Mouse (Mus musculus): ENCODE measurements around the gene Cd109. TPM values are rescaled to one million over a fixed set of nuclear protein-coding genes. Genes with fewer than 3 reads are reported as not detected.

The Cd109 gene
- polyA plus RNA-seq, 1 experiment: 5.3 TPM

DNA sequence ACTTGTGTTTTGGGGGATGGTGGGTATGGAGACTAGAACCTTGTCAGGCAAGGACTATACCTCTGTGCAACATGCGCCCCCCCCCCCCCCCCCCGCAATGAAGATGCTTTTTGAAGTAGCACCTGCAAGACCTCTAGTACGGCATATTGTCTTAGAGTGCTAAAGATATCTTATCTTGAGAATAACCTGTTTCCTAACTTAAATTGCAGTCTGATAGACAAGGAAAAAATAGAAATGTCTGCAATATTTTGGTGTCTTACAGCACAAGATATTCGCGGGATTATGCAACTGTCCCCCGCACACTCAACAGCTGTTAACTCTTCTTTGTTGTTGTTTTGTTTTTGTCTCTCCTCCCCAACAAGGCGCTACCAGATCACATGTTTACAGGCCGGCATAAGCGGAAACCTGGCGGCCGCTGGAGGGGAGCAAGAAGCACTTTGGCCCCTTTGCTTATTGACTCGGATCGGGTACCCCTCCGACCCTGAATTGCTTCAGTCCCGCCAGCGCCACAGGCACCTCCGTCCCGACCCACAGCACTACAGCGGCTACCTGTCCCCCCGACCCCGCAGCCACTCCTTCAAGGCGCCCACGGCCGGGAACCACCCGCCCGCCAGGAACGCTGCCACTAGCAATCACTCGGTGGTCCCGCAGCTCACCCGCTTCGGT is 28.0 kb upstream of the Cd109 start:
- H3ac ChIP-seq (ENCODE audit: control insufficient read depth, insufficient read length): peak overlapping the region; percentile 58
- H3K27me3 ChIP-seq (ENCODE audit: control insufficient read depth, insufficient read depth, insufficient read length): no peaks in the 10 kb centered on the region
- no peaks in the 10 kb centered on the region for H3K79me2 ChIP-seq (ENCODE audit: control insufficient read depth, insufficient read depth)
- TF ChIP-seq CEBPB (IDR thresholded peaks at IDR 0.05; ENCODE audit: insufficient read depth, poor library complexity, severe bottlenecking) (peak; percentile 48; the same call in 1 of the 2 replicates), E2F4 (IDR thresholded peaks at IDR 0.05; ENCODE audit: insufficient read depth) (no peak)
- no peaks in the 10 kb centered on the region for H3K36me3 ChIP-seq (ENCODE audit: control insufficient read depth, insufficient read depth)
- peak overlapping the region; percentile 38 for H3K4me3 ChIP-seq
- peak overlapping the region; percentile 85 for H3K4me2 ChIP-seq (ENCODE audit: low read depth)

DNA sequence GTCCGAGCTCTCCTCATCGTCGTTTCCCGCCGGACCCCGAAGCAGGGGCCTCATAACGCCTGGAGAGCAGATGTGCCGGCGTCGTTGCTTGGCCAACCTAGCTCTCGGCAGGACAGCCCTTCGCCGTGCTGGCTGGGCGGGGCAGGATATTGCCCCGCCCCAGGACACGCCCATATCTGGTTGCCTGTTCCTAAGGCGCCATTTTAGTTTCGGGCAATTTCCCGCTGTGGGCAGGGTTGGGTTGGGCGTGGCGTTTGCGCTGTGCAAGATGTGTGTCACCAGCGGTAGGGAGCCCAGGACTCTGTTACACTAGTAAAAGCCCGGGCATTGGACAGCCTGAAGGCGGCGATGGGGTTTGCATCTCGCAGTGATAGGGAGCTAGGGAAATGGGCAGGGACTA is 27.4 kb upstream of the Cd109 start, which contains the start of gene Slc17a5:
Gene Slc17a5, minus strand, starts transcription at position 128 of the 400 bp plus-strand sequence.
- Histone ChIP-seq H3K79me2 (ENCODE audit: control insufficient read depth, insufficient read depth) (no peaks in the 10 kb centered on the region), H3ac (ENCODE audit: control insufficient read depth, insufficient read length) (peak within 1 kb of the TSS; percentile 58), H3K4me2 (ENCODE audit: low read depth) (peak within 1 kb of the TSS; percentile 86), H3K4me3 (peak within 1 kb of the TSS; percentile 38), H3K27me3 (ENCODE audit: control insufficient read depth, insufficient read depth, insufficient read length) (no peaks in the 10 kb centered on the region), H3K36me3 (ENCODE audit: control insufficient read depth, insufficient read depth) (no peaks in the 10 kb centered on the region)
- TF ChIP-seq POLR2AphosphoS2 (IDR thresholded peaks at IDR 0.05; ENCODE audit: insufficient read length, low read depth) (peak; percentile 83), CEBPB (IDR thresholded peaks at IDR 0.05; ENCODE audit: insufficient read depth, poor library complexity, severe bottlenecking) (no peak), POLR2A (IDR thresholded peaks at IDR 0.05; ENCODE audit: insufficient read length, low read depth) (peak; percentile 78), TCF3 (IDR thresholded peaks at IDR 0.05; ENCODE audit: insufficient read length, low read depth) (no peak), MYOD1 (IDR thresholded peaks at IDR 0.05; ENCODE audit: control insufficient read depth in 1 of 3, insufficient read length in 2 of 3, low read depth in 2 of 3) (peak in 1 of 3 experiments; percentile 33), MYOG (IDR thresholded peaks at IDR 0.05; ENCODE audit: control insufficient read depth in 1 of 3, insufficient read depth in 1 of 3, insufficient read length in 2 of 3, low read depth in 2 of 3) (peak in 1 of 3 experiments; percentile 41)

DNA sequence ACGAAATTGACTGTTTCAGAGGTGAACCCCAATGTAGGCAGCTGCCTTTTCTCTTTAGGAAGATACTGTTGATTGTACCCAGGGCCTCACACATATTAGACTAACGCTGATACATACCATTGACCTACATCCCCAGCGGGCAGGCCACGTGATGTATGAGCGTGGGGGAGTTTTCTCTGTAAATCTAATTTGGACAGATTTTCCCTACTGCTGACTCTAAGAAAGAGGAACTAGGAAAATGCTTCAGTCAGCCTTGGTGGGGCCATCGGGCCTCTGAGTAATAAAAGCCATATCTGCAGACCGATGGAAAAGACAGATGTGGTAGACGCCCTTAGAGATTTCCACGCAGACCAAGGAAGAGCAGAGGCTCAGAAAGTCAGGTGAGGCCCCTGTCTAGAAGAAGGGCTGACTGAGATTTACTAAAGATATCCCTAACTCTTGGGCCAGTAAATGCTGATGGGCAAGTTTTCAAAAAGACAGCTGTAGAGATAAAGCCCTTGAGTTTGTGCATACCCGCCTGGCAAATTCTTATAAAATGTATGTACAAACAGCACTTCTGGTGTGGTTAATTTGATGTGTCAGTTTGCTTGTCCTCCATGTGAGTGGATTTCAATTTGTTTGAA is 26.8 kb upstream of the Cd109 start:
- Histone ChIP-seq H3K36me3 (ENCODE audit: control insufficient read depth, insufficient read depth) (no peaks in the 10 kb centered on the region), H3K4me3 (peak overlapping the region; percentile 38), H3K4me2 (ENCODE audit: low read depth) (peak overlapping the region; percentile 86), H3K79me2 (ENCODE audit: control insufficient read depth, insufficient read depth) (no peaks in the 10 kb centered on the region), H3K27me3 (ENCODE audit: control insufficient read depth, insufficient read depth, insufficient read length) (no peaks in the 10 kb centered on the region), H3ac (ENCODE audit: control insufficient read depth, insufficient read length) (peak overlapping the region; percentile 58)
- no peak for TF ChIP-seq TCF3 (IDR thresholded peaks at IDR 0.05; ENCODE audit: insufficient read length, low read depth)
- TF ChIP-seq TCF12 (IDR thresholded peaks at IDR 0.05; ENCODE audit: insufficient read depth, poor library complexity, severe bottlenecking): no peak
- no peak for TF ChIP-seq MAX (IDR thresholded peaks at IDR 0.05; ENCODE audit: low read depth)
- TF ChIP-seq SRF (IDR thresholded peaks at IDR 0.05; ENCODE audit: control insufficient read depth, insufficient read length, low read depth): no peak
- TF ChIP-seq REST (IDR thresholded peaks at IDR 0.05; ENCODE audit: insufficient read depth, insufficient read length): no peak
- TF ChIP-seq USF1 (IDR thresholded peaks at IDR 0.05; ENCODE audit: low read depth): no peak
- no peak for TF ChIP-seq CEBPB (IDR thresholded peaks at IDR 0.05; ENCODE audit: insufficient read depth, poor library complexity, severe bottlenecking)
- no peak for TF ChIP-seq MYOD1 (IDR thresholded peaks at IDR 0.05; ENCODE audit: control insufficient read depth in 1 of 3, insufficient read length in 2 of 3, low read depth in 2 of 3)
- no peak for TF ChIP-seq E2F4 (IDR thresholded peaks at IDR 0.05; ENCODE audit: insufficient read depth)
- no peak for TF ChIP-seq POLR2A (IDR thresholded peaks at IDR 0.05; ENCODE audit: insufficient read length, low read depth)
- TF ChIP-seq MYOG (IDR thresholded peaks at IDR 0.05; ENCODE audit: control insufficient read depth in 1 of 3, insufficient read depth in 1 of 3, insufficient read length in 2 of 3, low read depth in 2 of 3): no peak
- no peak for TF ChIP-seq POLR2AphosphoS2 (IDR thresholded peaks at IDR 0.05; ENCODE audit: insufficient read length, low read depth)

GRCm38 (mm10) chr9:78590471-78590870 is 24.9 kb upstream of the Cd109 start:
- Histone ChIP-seq H3K4me2 (ENCODE audit: low read depth) (no peak overlapping the region), H3K27me3 (ENCODE audit: control insufficient read depth, insufficient read depth, insufficient read length) (no peaks in the 10 kb centered on the region), H3K79me2 (ENCODE audit: control insufficient read depth, insufficient read depth) (no peaks in the 10 kb centered on the region), H3K36me3 (ENCODE audit: control insufficient read depth, insufficient read depth) (no peaks in the 10 kb centered on the region), H3ac (ENCODE audit: control insufficient read depth, insufficient read length) (no peak overlapping the region), H3K4me3 (no peak overlapping the region)
- TF ChIP-seq USF1 (IDR thresholded peaks at IDR 0.05; ENCODE audit: low read depth): no peak
- no peak for TF ChIP-seq TCF3 (IDR thresholded peaks at IDR 0.05; ENCODE audit: insufficient read length, low read depth)
- no peak for TF ChIP-seq TCF12 (IDR thresholded peaks at IDR 0.05; ENCODE audit: insufficient read depth, poor library complexity, severe bottlenecking)
- TF ChIP-seq SRF (IDR thresholded peaks at IDR 0.05; ENCODE audit: control insufficient read depth, insufficient read length, low read depth): no peak
- TF ChIP-seq POLR2AphosphoS2 (IDR thresholded peaks at IDR 0.05; ENCODE audit: insufficient read length, low read depth): no peak
- no peak for TF ChIP-seq MYOG (IDR thresholded peaks at IDR 0.05; ENCODE audit: control insufficient read depth in 1 of 3, insufficient read depth in 1 of 3, insufficient read length in 2 of 3, low read depth in 2 of 3)
- no peak for TF ChIP-seq E2F4 (IDR thresholded peaks at IDR 0.05; ENCODE audit: insufficient read depth)
- TF ChIP-seq MYOD1 (IDR thresholded peaks at IDR 0.05; ENCODE audit: control insufficient read depth in 1 of 3, insufficient read length in 2 of 3, low read depth in 2 of 3): no peak
- no peak for TF ChIP-seq CEBPB (IDR thresholded peaks at IDR 0.05; ENCODE audit: insufficient read depth, poor library complexity, severe bottlenecking)
- TF ChIP-seq POLR2A (IDR thresholded peaks at IDR 0.05; ENCODE audit: insufficient read length, low read depth): no peak
- TF ChIP-seq MAX (IDR thresholded peaks at IDR 0.05; ENCODE audit: low read depth): no peak
- no peak for TF ChIP-seq REST (IDR thresholded peaks at IDR 0.05; ENCODE audit: insufficient read depth, insufficient read length)

DNA sequence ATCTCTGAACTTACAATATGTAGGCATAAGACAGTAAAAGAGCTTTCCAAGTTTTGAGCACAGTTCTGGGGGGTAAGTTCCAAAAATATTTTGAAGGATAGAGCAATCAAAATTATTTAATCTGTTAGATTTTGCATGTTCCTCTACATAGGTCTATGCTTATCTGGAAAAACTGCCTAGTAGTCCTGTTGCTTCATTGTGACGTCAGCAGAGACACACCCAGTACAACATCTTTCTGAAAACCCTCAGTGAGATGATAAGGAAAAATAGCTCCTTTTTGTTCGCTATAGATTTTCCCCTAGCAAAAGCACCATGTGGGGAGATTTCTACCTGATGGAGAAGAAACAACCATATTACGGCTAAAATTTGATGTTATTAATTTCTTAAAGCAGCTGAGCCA is 20.1 kb upstream of the Cd109 start:
- H3ac ChIP-seq (ENCODE audit: control insufficient read depth, insufficient read length): no peak overlapping the region
- H3K79me2 ChIP-seq (ENCODE audit: control insufficient read depth, insufficient read depth): no peaks in the 10 kb centered on the region
- no peak overlapping the region for H3K4me3 ChIP-seq
- no peaks in the 10 kb centered on the region for H3K27me3 ChIP-seq (ENCODE audit: control insufficient read depth, insufficient read depth, insufficient read length)
- no peak for TF ChIP-seq POLR2AphosphoS2 (IDR thresholded peaks at IDR 0.05; ENCODE audit: insufficient read length, low read depth)
- TF ChIP-seq MYOG (IDR thresholded peaks at IDR 0.05; ENCODE audit: control insufficient read depth in 1 of 3, insufficient read depth in 1 of 3, insufficient read length in 2 of 3, low read depth in 2 of 3): no peak
- no peak for TF ChIP-seq POLR2A (IDR thresholded peaks at IDR 0.05; ENCODE audit: insufficient read length, low read depth)
- TF ChIP-seq SRF (IDR thresholded peaks at IDR 0.05; ENCODE audit: control insufficient read depth, insufficient read length, low read depth): no peak
- no peak for TF ChIP-seq MAX (IDR thresholded peaks at IDR 0.05; ENCODE audit: low read depth)
- TF ChIP-seq REST (IDR thresholded peaks at IDR 0.05; ENCODE audit: insufficient read depth, insufficient read length): no peak
- TF ChIP-seq TCF3 (IDR thresholded peaks at IDR 0.05; ENCODE audit: insufficient read length, low read depth): no peak
- no peak for TF ChIP-seq USF1 (IDR thresholded peaks at IDR 0.05; ENCODE audit: low read depth)
- no peak for TF ChIP-seq E2F4 (IDR thresholded peaks at IDR 0.05; ENCODE audit: insufficient read depth)
- no peak for TF ChIP-seq CEBPB (IDR thresholded peaks at IDR 0.05; ENCODE audit: insufficient read depth, poor library complexity, severe bottlenecking)
- TF ChIP-seq TCF12 (IDR thresholded peaks at IDR 0.05; ENCODE audit: insufficient read depth, poor library complexity, severe bottlenecking): no peak
- TF ChIP-seq MYOD1 (IDR thresholded peaks at IDR 0.05; ENCODE audit: control insufficient read depth in 1 of 3, insufficient read length in 2 of 3, low read depth in 2 of 3): no peak
- no peak overlapping the region for H3K4me2 ChIP-seq (ENCODE audit: low read depth)
- H3K36me3 ChIP-seq (ENCODE audit: control insufficient read depth, insufficient read depth): no peaks in the 10 kb centered on the region

All from myocyte (in vitro differentiated cells).